Mouse (Mus musculus) cerebellum, postnatal 14 days (tissue): ENCODE results near the gene Slc25a54.
A peak's percentile ranks its signal among the peaks of the same experiment; 100 is the strongest.

ENCODE experiments used
- DNase-seq, 2 experiments: peaks; one replicate each; pipeline ENCODE4 v3.0.0; 2021; ENCODE audit warnings: mixed read lengths in 2 of 2

The Slc25a54 gene

DNA sequence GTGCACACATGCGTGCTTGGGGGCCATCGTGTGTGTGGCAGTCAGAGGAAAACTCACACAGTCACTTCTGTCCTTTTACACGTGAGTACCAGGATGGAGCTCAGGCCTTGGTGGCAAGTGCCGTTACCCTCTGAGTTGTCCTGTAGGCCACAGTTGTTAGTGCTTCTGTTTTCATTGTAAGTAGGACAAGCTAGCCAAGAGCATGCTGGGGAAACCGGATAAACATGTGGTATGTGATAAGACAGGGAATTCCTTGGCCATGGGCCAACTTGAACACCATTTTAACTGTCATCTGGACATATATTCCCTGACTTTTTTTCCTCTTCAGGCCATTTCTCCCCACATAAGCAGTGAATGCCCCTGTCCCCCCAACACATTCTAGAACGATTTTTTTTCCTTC is 45.3 kb downstream of the Slc25a54 start:
- DNase-seq, result no peak

DNA sequence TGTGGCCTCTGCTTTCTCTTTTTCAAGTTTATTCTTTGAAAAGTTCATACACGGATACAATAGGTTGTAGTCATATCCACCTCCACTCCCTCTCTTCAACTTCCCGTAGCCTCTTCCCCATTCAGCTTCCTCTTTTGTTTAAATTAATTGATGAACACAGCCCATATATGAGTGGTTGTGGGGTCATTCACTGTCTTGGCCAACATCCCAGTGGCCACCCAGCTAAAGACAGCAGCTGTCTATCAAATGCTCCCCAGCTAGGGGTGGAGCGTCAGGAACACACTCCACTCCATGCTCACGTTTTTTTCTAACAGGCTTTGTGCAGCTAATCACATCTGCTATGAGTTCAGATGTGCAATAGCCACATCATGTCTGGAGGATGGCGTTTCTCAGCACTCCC is 49.5 kb downstream of the Slc25a54 start:
- DNase-seq, result no peak

DNA sequence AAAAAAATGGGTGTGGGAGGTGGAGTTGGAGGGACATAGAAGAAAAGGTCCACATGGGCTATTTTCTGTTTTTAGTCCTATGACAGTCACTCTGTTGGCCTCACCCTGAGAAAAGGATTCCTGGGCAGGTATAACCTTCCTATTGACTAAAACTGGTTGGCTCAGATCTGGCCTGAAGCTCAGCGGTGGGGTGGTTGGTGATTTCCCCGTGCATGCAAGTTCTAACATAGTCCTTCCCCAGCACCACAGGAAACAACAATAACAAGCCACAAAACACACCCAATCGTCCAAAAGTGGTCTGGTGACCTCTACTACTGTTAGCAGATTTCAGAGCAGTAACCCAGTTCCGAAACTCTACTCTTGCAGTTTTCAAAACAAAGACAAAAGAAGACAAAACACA is 52.7 kb downstream of the Slc25a54 start:
- no peak for DNase-seq

DNA sequence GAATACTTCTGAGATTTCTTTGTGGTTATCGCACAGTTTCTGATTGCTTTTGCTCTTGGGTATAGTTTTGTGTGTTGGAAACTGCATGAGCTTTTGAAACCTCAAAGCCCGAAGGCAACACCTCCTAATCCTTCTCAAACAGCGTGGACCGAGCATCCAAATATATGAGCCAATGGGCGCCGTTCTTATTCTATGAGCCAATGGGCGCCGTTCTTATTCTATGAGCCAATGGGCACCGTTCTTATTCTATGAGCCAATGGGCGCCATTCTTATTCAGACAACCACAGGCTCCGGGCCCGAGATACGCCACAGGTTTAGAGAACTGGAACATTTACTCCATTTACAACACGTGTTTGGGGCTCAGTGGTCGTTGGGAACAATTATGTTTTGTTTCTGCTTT is 53.8 kb downstream of the Slc25a54 start:
- no peak for DNase-seq

DNA sequence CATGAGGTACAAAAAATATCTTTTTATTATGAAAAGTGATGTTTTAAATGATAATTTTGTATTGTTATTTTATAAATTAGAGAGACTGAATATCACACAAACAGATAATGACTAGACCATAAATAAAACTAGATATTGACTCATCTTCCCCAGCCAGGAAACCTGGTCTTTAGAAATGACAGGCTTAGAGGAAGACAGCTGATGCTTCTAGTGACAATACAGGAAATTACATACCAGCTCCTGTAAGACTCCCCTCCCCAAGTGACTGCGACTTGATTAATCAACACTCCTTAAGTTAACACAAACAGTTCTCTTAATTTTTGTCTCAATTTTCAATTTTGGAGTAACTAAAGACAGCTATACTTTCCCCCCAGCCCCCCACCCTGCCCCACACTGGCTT is 55.1 kb downstream of the Slc25a54 start:
- no peak for DNase-seq

DNA sequence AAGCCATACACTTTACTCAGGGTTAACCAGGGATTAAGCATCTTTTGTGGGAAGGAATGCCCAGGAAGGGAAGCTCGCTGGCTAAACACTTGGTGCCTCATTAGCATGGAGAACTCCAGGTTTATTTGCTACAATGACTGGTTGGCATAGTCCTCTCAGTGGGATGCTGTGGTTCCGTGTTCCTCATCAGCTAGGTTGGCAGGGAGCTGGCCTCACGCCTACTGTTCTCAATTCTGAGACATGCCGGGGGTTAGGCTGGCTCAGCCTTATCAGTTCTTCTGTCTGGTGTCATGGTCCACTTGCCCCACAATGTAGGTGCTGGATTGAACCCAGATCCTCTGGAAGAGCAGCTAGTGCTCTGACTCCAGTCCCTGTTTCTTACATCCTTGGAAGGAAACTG is 72.3 kb downstream of the Slc25a54 start:
- peak; percentile 56 to 63 for DNase-seq

DNA sequence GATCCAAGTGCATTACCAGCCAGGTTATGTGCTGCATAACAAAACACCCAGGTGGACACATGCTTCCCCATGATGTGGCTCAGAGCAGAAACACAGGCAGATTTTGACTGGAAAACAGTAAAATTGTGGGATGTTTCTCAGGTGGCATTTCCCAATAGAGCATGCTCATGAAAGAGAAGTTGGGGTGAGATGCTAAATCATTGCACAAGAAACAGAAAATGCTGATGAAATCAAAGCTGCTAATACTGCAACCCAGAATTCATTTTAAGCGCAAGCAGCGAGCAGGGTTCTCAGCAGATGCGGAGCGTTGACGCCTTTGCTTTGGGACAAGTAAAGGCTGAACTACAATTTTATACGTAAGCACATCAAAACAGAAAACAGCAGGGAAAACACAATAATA is 73.1 kb downstream of the Slc25a54 start:
- no peak for DNase-seq

DNA sequence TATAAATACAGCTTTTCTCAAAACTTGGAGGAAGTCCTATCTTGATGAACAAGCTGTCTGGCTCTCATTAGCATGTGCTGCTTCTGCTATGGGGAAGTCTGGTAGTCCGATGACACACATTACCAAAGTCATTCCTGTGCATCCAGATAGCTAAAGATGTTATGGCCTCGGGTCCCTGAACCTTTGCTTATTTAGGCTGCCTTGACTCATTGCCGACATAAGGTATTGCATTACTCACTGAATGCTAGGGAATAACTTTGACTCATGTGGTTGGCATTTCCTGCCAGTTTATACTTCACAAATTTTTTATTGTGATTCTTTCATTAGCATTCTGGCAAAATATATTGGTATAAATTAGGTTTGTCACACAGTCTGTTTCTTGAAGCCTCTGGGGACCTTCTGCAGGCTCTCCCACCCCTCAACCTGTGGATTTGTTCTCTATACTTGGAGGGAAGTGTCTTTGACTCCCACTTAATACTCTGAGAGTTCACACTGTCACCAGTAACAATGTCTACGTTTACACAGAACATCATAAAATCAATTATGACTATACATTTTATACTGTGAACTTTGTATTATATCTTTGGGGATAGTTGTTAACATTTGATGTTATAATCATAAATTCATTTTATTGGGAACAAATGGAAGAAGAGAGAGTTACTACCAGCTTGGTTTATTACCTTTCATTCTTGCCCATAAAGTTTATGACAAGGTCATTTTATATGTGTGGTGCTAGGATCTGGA is 75.8 kb downstream of the Slc25a54 start:
- no peak for DNase-seq

DNA sequence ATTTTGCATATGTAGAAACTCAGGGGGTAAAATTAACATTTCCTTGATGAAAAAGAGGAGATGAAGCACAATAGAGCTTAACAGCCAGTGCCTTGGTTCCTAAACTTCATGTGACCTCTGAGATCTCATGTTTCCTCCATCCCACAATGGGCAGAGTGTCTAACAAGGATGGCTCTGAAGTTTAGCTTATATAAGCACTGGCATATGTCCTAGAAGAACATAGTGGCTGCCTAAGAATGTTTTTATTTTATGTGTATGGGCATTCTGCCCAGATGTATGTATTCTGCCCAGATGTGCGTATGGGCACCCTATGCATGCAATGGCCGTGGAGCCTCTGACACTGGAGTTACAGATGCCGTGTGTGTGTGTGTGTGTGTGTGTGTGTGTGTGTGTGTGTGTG is 77.2 kb downstream of the Slc25a54 start:
- DNase-seq, result no peak

DNA sequence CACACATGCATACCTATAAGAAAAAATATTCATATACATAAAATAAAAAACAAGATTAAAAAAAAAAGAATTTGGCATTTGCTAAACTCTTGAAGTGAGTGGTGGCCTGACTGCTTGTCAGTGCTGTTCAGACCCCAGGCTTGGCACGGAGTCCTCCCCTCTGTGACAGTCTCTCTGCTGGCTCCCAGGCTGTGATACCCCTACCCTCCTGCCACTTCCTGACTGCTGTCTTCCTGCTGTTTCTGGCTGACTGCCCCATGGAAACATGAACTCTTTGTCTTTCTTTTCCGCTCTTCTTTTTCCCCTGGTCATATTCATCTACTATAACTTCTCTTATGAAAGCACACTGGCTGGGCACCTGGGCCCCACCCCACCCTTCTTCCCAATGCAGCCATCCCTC is 83.8 kb downstream of the Slc25a54 start:
- DNase-seq, result no peak

DNA sequence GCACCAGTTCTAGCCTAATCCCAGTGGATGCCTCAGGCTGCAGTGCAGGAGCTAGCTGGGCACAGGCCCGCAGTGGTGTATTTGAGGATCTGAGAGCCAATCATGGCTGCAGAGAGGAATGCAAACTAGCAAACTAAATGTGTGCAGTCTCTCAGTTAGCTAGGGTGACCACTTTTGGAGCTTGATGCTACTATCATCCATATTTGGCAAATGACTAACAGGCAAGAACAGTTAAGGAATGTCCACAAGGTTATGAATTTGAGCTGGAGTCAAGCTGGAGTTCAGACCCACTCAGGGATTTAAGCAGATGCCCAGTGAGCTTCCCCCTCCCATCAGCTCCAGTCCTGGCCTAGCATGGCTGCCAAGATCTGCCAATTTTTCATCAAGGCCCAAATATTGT is 84.4 kb downstream of the Slc25a54 start:
- no peak for DNase-seq

DNA sequence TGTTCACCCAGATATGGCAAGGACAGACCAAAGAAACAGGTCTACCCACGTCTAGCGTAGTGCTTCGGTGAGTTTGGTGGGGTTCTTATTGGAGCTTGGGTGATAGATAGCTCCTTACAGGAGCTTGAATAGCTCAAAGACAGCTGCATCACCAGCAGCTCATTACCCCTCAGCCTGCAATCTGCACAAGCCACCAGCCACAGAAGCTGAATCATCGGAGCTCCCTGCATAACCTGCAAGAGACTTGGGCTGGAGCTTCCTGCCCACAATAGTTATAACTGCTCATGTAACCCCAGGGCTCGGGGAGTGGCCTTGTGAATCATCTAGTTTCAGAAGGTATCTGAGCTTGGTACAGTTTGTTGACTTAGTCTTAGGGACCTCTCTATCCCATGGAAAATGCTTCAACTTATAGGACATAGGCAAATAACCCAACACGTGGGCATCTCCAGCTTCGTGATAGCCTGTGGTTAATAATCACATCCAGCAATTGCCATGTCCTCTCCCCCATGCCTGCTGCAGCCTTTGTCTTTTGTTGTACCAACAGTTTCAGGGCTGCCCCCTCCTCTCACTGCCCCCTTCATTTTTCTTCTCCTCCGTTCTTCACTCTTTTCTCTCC is 85.1 kb downstream of the Slc25a54 start:
- DNase-seq, result no peak
